Mouse (Mus musculus) midbrain, embryonic 11.5 days (tissue): ENCODE results near the gene Ston1. TPM values are rescaled to one million over a fixed set of nuclear protein-coding genes. Genes with fewer than 3 reads are reported as not detected.

Experiments used
- ATAC-seq: fragments of 200-750 bp; cut with Nextera tagmentation; 2 replicates; pipeline ENCODE4 v1.8.0; 2017; ENCODE audit warnings: moderate TSS enrichment, moderate library complexity; ENCODE audit not compliant: low FRiP score
- DNase-seq: peaks from one replicate; pipeline ENCODE4 v3.0.0; 2015; ENCODE audit warnings: low spot score; ENCODE audit errors: missing footprints
- H3K27ac ChIP-seq: fragments of 300-500 bp; sonication (generic); 2 replicates; pipeline ENCODE4 v1.5.1; 2014; ENCODE audit warnings: low read depth, low read length
- H3K27me3 ChIP-seq: fragments of 300-500 bp; sonication (generic); 2 replicates; pipeline ENCODE4 v1.6.1; 2014; ENCODE audit warnings: mild to moderate bottlenecking, low read length, moderate library complexity, mixed read lengths; ENCODE audit not compliant: control insufficient read depth, insufficient read depth
- H3K36me3 ChIP-seq: fragments of 300-500 bp; sonication (generic); 2 replicates; pipeline ENCODE4 v1.6.1; 2014; ENCODE audit warnings: mild to moderate bottlenecking, low read length, moderate library complexity, mixed read lengths; ENCODE audit not compliant: control insufficient read depth, insufficient read depth
- H3K4me1 ChIP-seq: fragments of 300-500 bp; sonication (generic); 2 replicates; pipeline ENCODE4 v1.6.1; 2014; ENCODE audit warnings: low read length; ENCODE audit not compliant: control insufficient read depth, insufficient read depth
- H3K4me2 ChIP-seq: fragments of 300-500 bp; sonication (generic); 2 replicates; pipeline ENCODE4 v1.6.1; 2014; ENCODE audit warnings: mild to moderate bottlenecking, moderate library complexity
- H3K4me3 ChIP-seq: fragments of 300-500 bp; sonication (generic); 2 replicates; pipeline ENCODE4 v1.5.1; 2014; ENCODE audit warnings: low read depth, low read length
- H3K9ac ChIP-seq: fragments of 300-500 bp; sonication (generic); 2 replicates; pipeline ENCODE4 v1.6.1; 2014; ENCODE audit warnings: low read length
- H3K9me3 ChIP-seq: fragments of 300-500 bp; sonication (generic); 2 replicates; pipeline ENCODE4 v1.6.1; 2016; ENCODE audit warnings: low read length; ENCODE audit not compliant: control insufficient read depth
- WGBS: fragments of 180-500 bp; shearing (Covaris S2); extraction: QIAGEN DNeasy Blood & Tissue Kit; methylation state at CpG from one replicate; pipeline ENCODE4 v1.1.7; 2014; 5-methylcytosine and 5-hydroxymethylcytosine counted together
- polyA plus RNA-seq: library from polyadenylated mRNA; unstranded; fragments of >200 nt; fragmentation: Nextera tagmentation; extraction: Ambion mirVana; gene quantifications from 2 replicates; pipeline ENCODE4 v1.2.1, GENCODE M21; 2014

Ston1 gene
- polyA plus RNA-seq, 1 experiment from 2014 or later = 2.9 TPM

DNA sequence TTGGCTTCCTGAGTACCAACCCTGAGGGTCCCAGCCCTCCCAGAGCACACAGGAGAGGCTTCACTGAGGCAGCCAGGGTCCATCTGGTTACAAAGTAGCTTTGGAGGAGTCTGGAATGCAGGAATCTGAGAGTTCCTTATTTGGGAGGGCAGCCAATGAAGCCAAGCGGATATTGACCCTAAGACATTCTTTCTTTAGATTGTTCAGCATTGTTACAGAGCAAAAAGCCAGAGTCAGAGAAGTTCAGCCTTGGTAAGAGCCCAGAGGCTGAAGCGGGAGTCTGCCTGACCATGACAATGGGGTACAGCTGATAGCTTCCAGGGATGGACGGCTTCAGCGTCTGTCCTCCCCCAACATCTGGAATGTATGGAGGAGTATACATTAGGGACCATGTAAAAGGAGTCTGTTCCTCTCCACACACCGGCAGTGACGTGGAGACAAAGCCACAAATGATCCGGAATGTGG lies 28.9 kb downstream of the Ston1 start:
- no peak overlapping the region for H3K4me2 ChIP-seq
- WGBS = 43% methylated on average over 7 of the region's 7 CpGs
- H3K36me3 ChIP-seq = no peaks in the 10 kb centered on the region
- H3K4me3 ChIP-seq = no peak overlapping the region
- no peaks in the 10 kb centered on the region for H3K27me3 ChIP-seq
- no peaks in the 10 kb centered on the region for H3K9me3 ChIP-seq
- H3K27ac ChIP-seq = no peak overlapping the region
- ATAC-seq = no peak
- peaks cover 13% of the 10 kb centered on the region for H3K4me1 ChIP-seq
- no peak overlapping the region for H3K9ac ChIP-seq
- no peak for DNase-seq

DNA sequence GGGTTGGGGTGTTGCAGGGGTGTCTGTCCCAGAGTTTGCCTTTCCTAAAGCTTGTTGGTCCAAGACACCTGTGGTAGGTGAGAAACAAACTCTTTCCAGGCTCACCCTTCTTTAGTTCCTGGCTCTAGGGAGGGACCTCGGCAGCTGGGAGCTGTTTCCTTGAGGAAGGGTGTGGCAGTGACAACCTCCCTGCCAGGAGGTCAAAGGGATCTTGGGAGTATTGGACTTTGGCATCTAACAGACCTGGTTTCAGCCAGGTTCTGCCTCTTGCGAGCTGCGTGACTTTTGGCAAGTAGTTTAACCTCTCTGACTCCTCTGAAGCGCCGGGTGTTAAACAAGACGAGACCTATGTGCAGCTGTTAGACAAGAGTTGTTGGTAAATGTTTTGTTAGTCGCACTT lies 29.7 kb downstream of the Ston1 start:
- H3K4me3 ChIP-seq = no peak overlapping the region
- peaks cover 13% of the 10 kb centered on the region for H3K4me1 ChIP-seq
- no peak overlapping the region for H3K4me2 ChIP-seq
- H3K27me3 ChIP-seq = no peaks in the 10 kb centered on the region
- DNase-seq = no peak
- no peak overlapping the region for H3K27ac ChIP-seq
- no peaks in the 10 kb centered on the region for H3K36me3 ChIP-seq
- no peak for ATAC-seq
- H3K9me3 ChIP-seq = no peaks in the 10 kb centered on the region
- no peak overlapping the region for H3K9ac ChIP-seq
- 86% methylated on average over 7 of the region's 7 CpGs for WGBS

DNA sequence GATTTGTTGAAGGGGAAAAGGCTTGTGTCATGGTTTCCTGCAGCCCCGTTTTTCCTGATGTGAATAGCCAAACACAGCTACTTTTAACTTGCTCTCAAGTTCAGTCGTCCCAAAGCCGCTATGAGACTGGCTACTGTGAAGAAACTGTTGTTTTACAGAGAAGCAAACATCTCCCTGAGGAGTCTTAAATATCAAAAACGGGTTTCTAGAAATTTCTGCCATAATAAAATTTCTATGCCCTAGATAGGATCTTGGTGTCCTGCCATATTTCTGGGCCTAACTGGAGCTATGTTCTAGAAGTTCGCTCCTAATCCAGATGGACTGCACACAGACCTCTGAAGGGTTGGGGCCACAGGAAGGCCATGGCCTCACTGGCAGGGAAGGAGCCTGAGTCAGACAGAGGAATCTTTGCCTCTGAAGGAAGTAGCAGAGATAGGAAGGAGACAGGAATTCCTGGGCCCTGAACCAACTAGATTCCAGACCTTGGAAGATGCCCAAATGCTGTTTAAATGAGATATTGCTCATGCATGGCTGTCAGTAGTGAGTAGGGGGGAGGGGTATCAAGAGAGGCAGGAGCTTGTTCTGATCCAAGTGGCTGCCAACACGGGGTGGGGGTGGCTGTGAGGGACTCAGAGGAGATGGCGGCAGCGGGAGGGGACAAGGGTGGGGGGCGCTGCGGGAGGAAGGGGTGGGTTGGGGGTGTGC lies 31.3 kb downstream of the Ston1 start:
- 55% methylated on average over 10 of the region's 10 CpGs for WGBS
- ATAC-seq = peak; percentile 25; the same call in 1 of the 2 replicates

DNA sequence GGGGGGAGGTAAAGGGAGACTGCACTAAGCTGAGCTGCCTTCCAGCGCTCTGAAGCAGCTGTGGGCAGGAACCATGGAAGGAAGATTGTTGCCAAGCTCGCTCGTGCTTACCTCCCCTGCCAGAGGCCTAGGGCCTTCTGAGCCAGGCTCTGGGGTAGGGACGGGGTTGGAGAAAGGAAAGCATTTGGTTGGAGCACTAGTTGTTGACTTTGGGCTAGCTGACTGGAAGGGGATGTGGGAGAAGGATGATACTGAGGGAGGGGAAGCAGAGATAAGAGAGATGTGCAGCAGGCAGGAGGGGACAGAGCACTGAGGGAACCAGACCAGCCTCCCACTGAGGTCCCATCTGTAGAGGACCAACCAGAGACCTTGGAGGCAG lies 31.9 kb downstream of the Ston1 start:
- Histone ChIP-seq H3K36me3 (no peaks in the 10 kb centered on the region), H3K9me3 (no peaks in the 10 kb centered on the region), H3K9ac (no peak overlapping the region), H3K27ac (peak overlapping the region; percentile 59), H3K4me1 (peaks cover 13% of the 10 kb centered on the region), H3K27me3 (no peaks in the 10 kb centered on the region), H3K4me2 (no peak overlapping the region), H3K4me3 (no peak overlapping the region)
- DNase-seq = no peak
- WGBS = 16% methylated on average over 4 of the region's 4 CpGs
- ATAC-seq = peak; percentile 58

More for the DNA sequence above, 31.3 kb downstream of the Ston1 start:
- Histone ChIP-seq H3K4me2 (no peak overlapping the region), H3K27me3 (no peaks in the 10 kb centered on the region), H3K4me1 (peaks cover 13% of the 10 kb centered on the region), H3K27ac (no peak overlapping the region), H3K4me3 (no peak overlapping the region), H3K9ac (no peak overlapping the region), H3K9me3 (no peaks in the 10 kb centered on the region), H3K36me3 (no peaks in the 10 kb centered on the region)
- no peak for DNase-seq

DNA sequence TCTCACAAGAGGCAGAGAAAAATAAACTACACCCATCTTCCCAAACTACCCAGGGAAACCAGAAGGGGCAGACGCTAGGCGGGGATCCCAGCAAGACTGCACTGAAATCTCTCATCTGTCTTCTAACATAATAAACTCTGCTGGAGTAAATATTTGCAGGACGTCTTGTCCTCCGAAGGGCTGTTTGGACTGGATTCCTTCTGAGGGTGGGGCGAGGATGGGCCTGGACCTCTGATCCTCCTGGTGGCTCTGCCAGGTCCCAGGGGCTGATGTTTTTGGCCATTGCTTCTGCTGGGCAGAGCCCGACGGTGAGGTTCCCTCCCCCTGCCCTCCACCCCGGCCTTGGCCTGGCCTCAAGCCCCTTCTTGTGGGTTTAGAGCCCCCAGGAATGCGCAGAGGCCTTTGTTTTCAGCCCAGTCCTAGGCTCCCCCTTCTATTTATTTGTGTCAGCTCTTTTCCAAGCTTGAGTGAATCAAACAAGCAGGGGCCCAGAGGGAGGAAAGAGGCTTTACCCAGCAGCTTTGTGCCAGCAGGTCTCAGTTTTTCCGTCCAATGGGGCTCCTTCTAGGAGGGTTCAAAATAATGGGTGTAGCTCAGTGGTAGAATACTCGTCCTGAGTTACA lies 32.6 kb downstream of the Ston1 start:
- ATAC-seq = peak; percentile 60
- H3K9me3 ChIP-seq = no peaks in the 10 kb centered on the region
- peak; percentile 92 for DNase-seq
- H3K27me3 ChIP-seq = no peaks in the 10 kb centered on the region
- 7% methylated on average over 11 of the region's 11 CpGs for WGBS
- H3K4me3 ChIP-seq = no peak overlapping the region
- peaks cover 13% of the 10 kb centered on the region for H3K4me1 ChIP-seq
- no peaks in the 10 kb centered on the region for H3K36me3 ChIP-seq
- peak overlapping the region; percentile 36; the same call in 1 of the 2 replicates for H3K9ac ChIP-seq
- H3K27ac ChIP-seq = peak overlapping the region; percentile 59
- peak overlapping the region; percentile 13; the same call in 1 of the 2 replicates for H3K4me2 ChIP-seq

DNA sequence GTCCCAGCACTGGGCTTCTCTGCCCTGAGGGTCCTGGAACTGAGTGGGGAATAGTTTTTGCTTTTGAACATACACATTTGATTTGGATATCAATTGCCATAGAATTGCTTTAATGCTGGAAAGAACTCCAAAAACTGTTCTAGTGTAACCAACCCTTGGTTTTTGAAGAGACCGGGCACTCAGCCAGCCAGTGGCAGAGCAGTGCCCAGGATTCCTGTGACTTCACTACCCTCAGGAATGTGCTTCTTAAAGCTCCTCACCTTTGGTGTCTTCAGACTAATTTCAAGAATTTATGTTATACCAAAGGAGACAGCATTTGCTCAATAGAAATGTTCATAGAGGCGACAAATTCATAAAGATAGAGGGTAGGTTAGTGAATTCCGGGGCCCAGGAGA lies 33.1 kb downstream of the Ston1 start:
- Histone ChIP-seq H3K4me2 (no peak overlapping the region), H3K4me1 (peaks cover 16% of the 10 kb centered on the region), H3K36me3 (no peaks in the 10 kb centered on the region), H3K9me3 (no peaks in the 10 kb centered on the region), H3K27ac (peak overlapping the region; percentile 59; the same call in 1 of the 2 replicates), H3K27me3 (no peaks in the 10 kb centered on the region), H3K4me3 (no peak overlapping the region), H3K9ac (no peak overlapping the region)
- ATAC-seq = no peak
- no peak for DNase-seq
- 74% methylated on average over 3 of the region's 3 CpGs for WGBS

DNA sequence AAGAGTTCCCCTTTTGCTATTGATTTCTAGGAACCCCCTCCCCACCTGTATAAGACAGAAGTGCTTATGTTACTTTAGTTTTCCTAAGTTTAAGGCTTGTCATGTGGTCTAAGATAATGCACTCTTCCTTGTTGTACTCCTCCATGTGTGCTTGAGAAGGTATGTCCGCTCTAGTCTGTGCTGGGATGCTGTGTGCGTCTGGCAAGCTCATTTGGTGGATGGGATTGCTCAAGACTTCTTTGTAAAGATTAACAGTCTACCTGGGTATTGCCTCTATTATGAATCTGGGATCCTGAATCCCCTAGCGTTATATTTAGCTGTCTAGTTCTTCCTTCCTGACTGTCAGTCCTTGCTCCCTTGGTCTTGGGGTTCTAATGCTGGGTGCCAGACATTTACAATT lies 35.1 kb downstream of the Ston1 start:
- no peak for DNase-seq
- 93% methylated on average over 3 of the region's 3 CpGs for WGBS
- peaks cover 12% of the 10 kb centered on the region for H3K4me1 ChIP-seq

DNA sequence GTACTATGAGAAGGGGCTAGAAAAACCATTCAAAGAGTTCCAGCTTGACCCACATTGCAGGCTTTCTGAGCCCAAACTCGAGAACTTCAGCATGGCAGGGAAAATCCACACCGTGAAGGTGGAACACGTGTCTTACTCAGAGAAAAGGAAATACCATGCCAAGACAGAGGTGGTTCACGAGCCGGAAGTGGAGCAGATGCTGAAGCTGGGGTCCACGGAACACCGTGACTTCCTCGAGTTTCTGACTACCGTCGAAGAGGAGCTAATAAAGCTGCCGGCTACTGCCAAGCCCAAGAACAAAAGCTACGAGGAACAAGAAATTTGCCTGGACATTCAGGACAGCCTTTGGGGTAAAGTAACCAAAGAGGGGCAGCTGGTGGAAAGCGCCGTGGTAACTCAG lies 38.6 kb downstream of the Ston1 start:
- H3K9me3 ChIP-seq = no peaks in the 10 kb centered on the region
- H3K36me3 ChIP-seq = no peaks in the 10 kb centered on the region
- no peak overlapping the region for H3K4me3 ChIP-seq
- no peak overlapping the region for H3K9ac ChIP-seq
- no peak overlapping the region for H3K27ac ChIP-seq
- peak; percentile 80 for DNase-seq
- no peaks in the 10 kb centered on the region for H3K27me3 ChIP-seq
- H3K4me2 ChIP-seq = no peak overlapping the region
- 0 out of 2 replicates have a peak, but pooled peaks cover 2% of the 10 kb centered on the region for H3K4me1 ChIP-seq
- WGBS = 90% methylated on average over 14 of the region's 14 CpGs
- ATAC-seq = no peak

More for the DNA sequence above, 35.1 kb downstream of the Ston1 start:
- H3K27me3 ChIP-seq = no peaks in the 10 kb centered on the region
- no peaks in the 10 kb centered on the region for H3K9me3 ChIP-seq
- H3K36me3 ChIP-seq = no peaks in the 10 kb centered on the region
- ATAC-seq = no peak
- H3K9ac ChIP-seq = no peak overlapping the region
- H3K27ac ChIP-seq = no peak overlapping the region
- H3K4me2 ChIP-seq = no peak overlapping the region
- no peak overlapping the region for H3K4me3 ChIP-seq

DNA sequence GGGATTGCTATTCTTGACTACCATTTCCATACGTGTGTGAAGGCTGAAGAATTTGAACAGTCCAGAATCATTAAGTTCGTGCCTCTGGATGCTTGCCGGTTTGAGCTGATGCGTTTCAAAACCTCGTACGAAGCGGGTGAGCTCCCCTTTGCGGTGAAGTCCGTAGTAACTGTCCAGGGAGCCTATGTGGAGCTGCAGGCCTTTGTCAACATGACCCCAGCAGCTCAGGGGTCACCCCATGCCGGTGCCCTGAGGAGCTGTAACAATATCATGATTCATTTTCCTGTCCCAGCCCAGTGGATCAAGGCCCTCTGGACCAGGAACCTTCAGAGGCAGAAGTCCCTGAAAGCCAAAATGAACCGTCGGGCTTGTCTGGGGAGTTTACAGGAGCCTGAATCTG lies 39.1 kb downstream of the Ston1 start:
- peak; percentile 83 for DNase-seq
- Histone ChIP-seq H3K27me3 (no peaks in the 10 kb centered on the region), H3K4me3 (no peak overlapping the region), H3K9me3 (no peaks in the 10 kb centered on the region), H3K36me3 (no peaks in the 10 kb centered on the region), H3K4me1 (0 out of 2 replicates have a peak, but pooled peaks cover 2% of the 10 kb centered on the region), H3K27ac (no peak overlapping the region), H3K4me2 (no peak overlapping the region), H3K9ac (no peak overlapping the region)
- 43% methylated on average over 12 of the region's 12 CpGs for WGBS
- no peak for ATAC-seq
